Mouse (Mus musculus) bone marrow macrophage, adult 2 months (primary cell): Measurements from ENCODE around the gene Hipk1.

Source experiments
- CTCF ChIP-seq: IDR thresholded peaks from 2 replicates; pipeline ENCODE4 v1.5.1; 2012; ENCODE audit warnings: low read depth, mild to moderate bottlenecking, low read length, moderate library complexity
- POLR2A ChIP-seq: IDR thresholded peaks from 2 replicates; pipeline ENCODE4 v1.6.1; 2012; ENCODE audit warnings: mild to moderate bottlenecking, low read depth, low read length, borderline replicate concordance

DNA sequence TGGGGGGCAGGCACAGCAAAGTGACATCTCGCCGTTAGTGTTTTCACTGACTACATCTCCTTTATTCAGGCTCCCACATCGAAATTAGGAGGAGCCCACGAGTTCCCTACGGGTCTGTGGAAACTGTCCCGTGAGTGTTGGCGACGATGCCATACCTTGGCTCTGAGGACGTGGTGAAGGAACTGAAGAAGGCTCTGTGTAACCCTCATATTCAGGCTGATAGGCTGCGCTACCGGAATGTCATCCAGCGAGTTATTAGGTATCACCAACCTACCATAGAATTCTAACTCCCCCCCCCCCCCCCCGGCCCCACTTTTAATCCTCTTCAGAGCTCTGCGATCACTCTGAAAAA lies 18.4 kb upstream of the Hipk1 start:
- TF ChIP-seq POLR2A (no peak), CTCF (no peak)
